Mouse (Mus musculus): ENCODE results near the gene Rad52.

Rad52 gene

GRCm38 (mm10) chr6:119902204-119903080, at the start of gene Rad52:
Gene Rad52, plus strand, starts transcription at chr6:119902698.
- peak; percentile 83 to 88 for DNase-seq

GRCm38 (mm10) chr6:119854156-119854555, 48.3 kb upstream of the Rad52 start:
- no peak for DNase-seq

DNA sequence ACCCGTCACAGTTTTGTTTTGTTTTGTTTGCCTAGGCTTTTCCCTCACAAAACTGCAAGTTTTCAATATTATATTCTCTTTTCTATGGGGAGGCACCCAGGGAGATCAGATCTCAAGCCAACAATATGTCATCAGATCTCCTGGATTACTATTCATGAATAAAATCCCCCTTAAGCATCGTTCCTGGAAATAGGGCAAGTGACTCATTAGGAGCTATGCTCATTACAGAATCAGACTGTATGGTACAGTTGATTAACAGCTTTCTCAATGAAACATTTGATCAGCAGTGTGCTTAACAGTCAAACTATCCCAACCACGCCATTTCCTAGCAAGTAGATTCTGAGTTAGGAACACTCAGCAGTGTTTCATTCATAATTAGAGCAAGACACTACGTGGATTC, 47.0 kb upstream of the Rad52 start:
- DNase-seq, result no peak

DNA sequence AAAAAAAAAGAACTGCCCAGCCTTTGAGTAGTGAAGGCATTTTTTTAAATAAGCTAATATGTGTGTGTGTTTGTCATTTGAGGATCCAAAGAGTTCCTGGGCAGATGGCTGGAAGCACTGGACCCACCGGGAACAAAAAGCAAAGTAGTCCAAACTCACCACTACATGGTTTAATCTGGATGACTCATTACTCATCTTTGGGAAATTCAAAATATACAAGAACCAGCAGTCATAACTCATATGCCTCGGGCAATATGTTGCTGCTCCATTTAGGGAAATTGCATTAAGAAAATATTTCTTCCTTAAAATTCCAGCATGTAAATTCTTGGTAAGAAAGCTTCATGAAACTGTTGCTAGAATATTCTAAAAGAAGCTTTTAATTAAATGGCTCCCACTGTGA, 42.3 kb upstream of the Rad52 start:
- DNase-seq, result no peak

- no peak for DNase-seq
Observed at GRCm38 (mm10) chr6:119861519-119861918, 41.0 kb upstream of the Rad52 start.

GRCm38 (mm10) chr6:119864341-119865034, 38.0 kb upstream of the Rad52 start:
- DNase-seq, result no peak

GRCm38 (mm10) chr6:119883151-119883550, 19.3 kb upstream of the Rad52 start:
- no peak for DNase-seq

GRCm38 (mm10) chr6:119892711-119893110, 9.8 kb upstream of the Rad52 start:
- DNase-seq, result no peak

- no peak for DNase-seq
Observed at GRCm38 (mm10) chr6:119903081-119903789, 737 bp downstream of the Rad52 start.

DNA sequence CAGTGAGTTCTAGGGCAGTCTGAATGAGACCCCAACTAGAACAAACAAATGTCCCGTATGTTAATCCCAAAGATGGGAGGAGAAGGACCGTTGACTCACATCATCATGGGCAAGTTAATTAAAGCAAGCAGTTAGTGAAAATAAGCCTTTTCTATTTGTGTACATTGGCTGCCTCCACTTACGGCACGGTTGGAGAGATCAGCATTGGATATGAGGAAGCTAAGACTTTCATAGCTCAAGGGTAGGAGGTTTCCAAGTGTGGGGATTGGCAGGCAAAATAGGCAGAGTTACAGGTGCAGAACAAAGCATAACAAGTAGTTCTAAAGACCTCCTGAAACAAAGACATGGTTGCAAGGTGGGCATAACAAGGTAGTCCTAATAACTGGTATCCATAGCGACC, 3.0 kb downstream of the Rad52 start:
- no peak for DNase-seq

- DNase-seq, result no peak
Observed at GRCm38 (mm10) chr6:119912046-119912445, 9.5 kb downstream of the Rad52 start.

- DNase-seq, result no peak
Observed at GRCm38 (mm10) chr6:119915710-119916109, 13.2 kb downstream of the Rad52 start.

GRCm38 (mm10) chr6:119918561-119919181, 16.2 kb downstream of the Rad52 start:
- DNase-seq, result peak; percentile 60 to 72

- no peak for DNase-seq
Observed at GRCm38 (mm10) chr6:119922136-119922535, 19.6 kb downstream of the Rad52 start.

DNA sequence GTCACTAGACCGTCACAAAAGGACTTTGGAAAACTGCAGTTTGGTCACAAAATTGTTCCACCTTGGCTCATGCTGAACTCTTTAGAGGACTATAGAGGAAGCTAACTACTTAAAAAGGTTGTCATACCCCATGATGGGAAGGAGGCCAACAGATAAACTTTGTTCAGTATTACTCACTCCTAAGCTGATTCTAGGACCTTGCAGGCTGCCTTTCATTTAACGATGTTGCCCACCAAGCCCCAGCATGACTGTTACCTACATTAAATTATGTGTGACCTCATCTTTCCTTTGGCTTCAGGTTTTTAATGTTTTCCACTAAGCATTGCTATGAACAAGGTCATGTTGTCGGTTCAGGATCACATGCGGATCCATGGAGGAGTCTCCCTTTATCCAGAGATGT, 20.0 kb downstream of the Rad52 start:
- DNase-seq, result no peak

- DNase-seq, result no peak
Observed at GRCm38 (mm10) chr6:119924235-119925005, 21.9 kb downstream of the Rad52 start.

All from thymus, postnatal 36 days (tissue).